8 mouse cellular contexts compared by ENCODE assay signal in the genomic region with DNA sequence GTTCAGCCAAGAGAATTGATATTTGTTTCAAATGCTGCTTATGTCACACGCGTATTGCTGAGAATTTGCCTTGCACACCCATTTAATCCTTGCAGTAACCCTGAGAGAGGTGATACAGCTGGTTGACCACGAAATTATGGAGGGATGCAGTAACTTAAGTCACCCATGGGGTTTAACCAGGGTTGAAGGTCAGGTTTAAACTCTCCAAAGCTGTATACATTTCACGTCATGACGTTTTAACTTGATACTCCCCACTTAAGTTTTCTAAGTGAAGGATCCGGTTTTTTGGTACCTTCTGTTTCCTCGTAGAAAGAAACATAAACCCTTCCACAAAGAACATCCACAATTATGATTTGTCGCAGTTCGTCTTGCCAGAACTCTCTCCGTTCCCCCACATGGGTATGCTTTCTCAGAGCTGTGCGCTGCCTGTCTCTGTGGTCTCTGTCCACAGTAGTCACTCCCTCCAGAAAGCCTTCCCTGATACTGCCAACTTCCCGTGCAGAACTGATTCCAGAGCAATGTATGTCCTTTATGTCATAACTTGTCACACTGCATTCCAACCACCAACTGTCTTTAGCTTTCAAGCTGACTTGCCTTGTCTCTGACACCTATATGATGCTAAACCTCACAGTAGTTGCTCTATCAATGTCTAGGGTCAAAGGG. TPM values are rescaled to one million over a fixed set of nuclear protein-coding genes. Genes with fewer than 3 reads are reported as not detected.
DNase-seq lines count a peak whose midpoint lies in the region; ATAC-seq and TF ChIP-seq lines count a peak whose summit lies in the region.

No protein-coding gene starts in this region.

- peak overlapping the region; percentile 87 for H3K9ac ChIP-seq in forebrain, embryonic 12.5 days
- H3K9ac ChIP-seq in liver, adult 2 months (ENCODE audit: low read depth, low read length) = peak overlapping the region; percentile 49

- no peaks in the 10 kb centered on the region for H3K36me3 ChIP-seq in forebrain, embryonic 12.5 days (replicated peaks)
- no peaks in the 10 kb centered on the region for H3K36me3 ChIP-seq in liver, adult 2 months (ENCODE audit: control insufficient read depth, insufficient read depth, low read length)

- H3K4me1 ChIP-seq in forebrain, embryonic 12.5 days = peaks cover 33% of the 10 kb centered on the region
- H3K4me1 ChIP-seq in liver, adult 2 months (ENCODE audit: control insufficient read depth, insufficient read depth, low read length) = peaks cover 9% of the 10 kb centered on the region

- no peak for TF ChIP-seq POLR2A in liver, adult 2 months (IDR thresholded peaks at IDR 0.05; ENCODE audit: extremely low read depth, insufficient read depth, low read length)

- peak overlapping the region; percentile 98 for H3K27ac ChIP-seq in gastrocnemius, adult 2 months
- H3K27ac ChIP-seq in forebrain, embryonic 12.5 days = peak overlapping the region; percentile 98
- no peak overlapping the region for H3K27ac ChIP-seq in liver, adult 2 months (replicated peaks; ENCODE audit: insufficient read depth, low read depth, low read length)

- no peak for TF ChIP-seq CTCF in gastrocnemius, adult 2 months (IDR thresholded peaks at IDR 0.05)
- no peak for TF ChIP-seq CTCF in liver, adult 2 months (IDR thresholded peaks at IDR 0.05; ENCODE audit: low read depth, low read length)

- peak overlapping the region; percentile 79 for H3K4me2 ChIP-seq in forebrain, embryonic 12.5 days

- no peaks in the 10 kb centered on the region for H3K9me3 ChIP-seq in forebrain, embryonic 12.5 days

- DNase-seq in gastrocnemius, adult 2 months = no peak
- no peak for DNase-seq in gastrocnemius, postnatal 25 days
- DNase-seq in CD8-positive naive resting alpha-beta T cell, adult 2 months (ENCODE audit: low read depth in 2 of 2, low spot score in 2 of 2) = peak; percentile 4 to 8
- no peak for DNase-seq in liver, adult 2 months (ENCODE audit: extremely low read depth, low read depth, low spot score)
- peak; percentile 37 to 52 for DNase-seq in spleen, postnatal 10 days (ENCODE audit: low spot score in 2 of 2)
- no peak for DNase-seq in gastrocnemius, adult 8-10 months (ENCODE audit: low spot score in 2 of 2)
- no peak for DNase-seq in left cerebral cortex, postnatal 36 days (ENCODE audit: low spot score in 2 of 2)

- H3K79me2 ChIP-seq in liver, adult 2 months (ENCODE audit: control insufficient read depth, insufficient read depth, low read length) = peaks cover 11% of the 10 kb centered on the region; the same call in 1 of the 2 replicates

- peak overlapping the region; percentile 77 for H3K4me3 ChIP-seq in gastrocnemius, adult 2 months
- H3K4me3 ChIP-seq in forebrain, embryonic 12.5 days (replicated peaks) = peak overlapping the region; percentile 96
- H3K4me3 ChIP-seq in liver, adult 2 months (ENCODE audit: insufficient read depth, low read depth, low read length) = peak overlapping the region; percentile 95

- WGBS in forebrain, embryonic 12.5 days = 5% methylated on average over 12 of the region's 12 CpGs
- 8% methylated on average over 12 of the region's 12 CpGs for WGBS in liver, adult 2 months

- H3K27me3 ChIP-seq in forebrain, embryonic 12.5 days = 0 out of 2 replicates have a peak, but pooled peaks cover 9% of the 10 kb centered on the region
- H3K27me3 ChIP-seq in liver, adult 2 months (ENCODE audit: control insufficient read depth, insufficient read depth, low read length) = no peaks in the 10 kb centered on the region

- intact Hi-C loops in gastrocnemius, adult 2 months (cut with DNase I) = no loop called here
- intact Hi-C loops in left cerebral cortex, postnatal 36 days (cut with DNase I) = loop anchor here (1.0 to 5.0 kb wide), 2 partner anchors 56 to 69 kb away; partner anchors contain the start of gene Ddx59

- no peak for ATAC-seq in forebrain, embryonic 12.5 days (ENCODE audit: low FRiP score)

RNA-seq across cellular contexts. Expression of gene Camsap2, which starts 0.6 kb away (rescaled TPM):
- 10 to 100 TPM in 1 of 2 experiments, 1 to 10 TPM in 1; 8.3 to 12.4 TPM for total RNA-seq in gastrocnemius, adult 2 months (2021)
- total RNA-seq in gastrocnemius, postnatal 25 days (2021) = 10 to 100 TPM; 10.9 to 11.5 TPM
- 33.3 and 33.4 TPM in 2 replicates for polyA plus RNA-seq in forebrain, embryonic 12.5 days (2016; fragmentation: Nextera tagmentation; extraction: Ambion mirVana)
- total RNA-seq in liver, adult 2 months (2014; rRNA removed) = 8.9 and 9.1 TPM in 2 replicates
- polyA plus RNA-seq in liver, adult 2 months (2012; rRNA removed) = 2.1 and 2.3 TPM in 2 replicates
- 1 to 10 TPM; 7.3 to 9.5 (median 8.6) TPM for total RNA-seq in gastrocnemius, adult 8-10 months (2022)
- 100 to 1,000 TPM; 129 to 138 TPM for total RNA-seq in left cerebral cortex, postnatal 36 days (2021)

Comparison
In these comparisons a context has a peak if more than half of its experiments do, and no peak if none do; other contexts are left out.
1. DNase-seq: peak in CD8-positive naive resting alpha-beta T cell, adult 2 months (2 of 2) and spleen, postnatal 10 days (2 of 2); none in gastrocnemius, adult 2 months (single experiment), gastrocnemius, postnatal 25 days (single experiment), liver, adult 2 months (single experiment), gastrocnemius, adult 8-10 months (0 of 2) and left cerebral cortex, postnatal 36 days (0 of 2).
2. RNA of gene Camsap2, which starts 0.6 kb away (total RNA-seq): 129 to 138 TPM in left cerebral cortex, postnatal 36 days; 8.3 to 12.4 TPM in gastrocnemius, adult 2 months, 10.9 to 11.5 TPM in gastrocnemius, postnatal 25 days, 7.3 to 9.5 TPM in gastrocnemius, adult 8-10 months and 8.9 to 9.1 TPM in liver, adult 2 months; every median in the first group is over 4 times any median in the second.
3. Peak in every context shown above with its lines, with median percentiles within 50 percentile points of each other: H3K4me3 ChIP-seq.